Mouse (Mus musculus): ENCODE data around the gene Pgr. TPM values are rescaled to one million over a fixed set of nuclear protein-coding genes. Genes with fewer than 3 reads are reported as not detected.

Pgr gene
- polyA plus RNA-seq, 1 experiment from 2014 or later: 0.32 TPM

- no peak for ATAC-seq (ENCODE audit: insufficient read depth, low FRiP score)
- H3K9me3 ChIP-seq (replicated peaks; ENCODE audit: control insufficient read depth, low read length): no peaks in the 10 kb centered on the region
- H3K27ac ChIP-seq (ENCODE audit: low read length): no peak overlapping the region
- H3K9ac ChIP-seq (ENCODE audit: low read length): no peak overlapping the region
- no peaks in the 10 kb centered on the region for H3K4me1 ChIP-seq (ENCODE audit: control insufficient read depth, insufficient read depth, low read length)
- WGBS: 22% methylated on average over 1 of the region's 1 CpGs
- no peaks in the 10 kb centered on the region for H3K36me3 ChIP-seq (ENCODE audit: control insufficient read depth, insufficient read depth, low read length)
- H3K4me3 ChIP-seq (replicated peaks; ENCODE audit: low read length): no peak overlapping the region
- no peaks in the 10 kb centered on the region for H3K27me3 ChIP-seq (ENCODE audit: control insufficient read depth, insufficient read depth, low read length)
- H3K4me2 ChIP-seq (ENCODE audit: low read depth, low read length): no peak overlapping the region
Measured at GRCm38 (mm10) chr9:8937753-8938152, 38.1 kb downstream of the Pgr start.

DNA sequence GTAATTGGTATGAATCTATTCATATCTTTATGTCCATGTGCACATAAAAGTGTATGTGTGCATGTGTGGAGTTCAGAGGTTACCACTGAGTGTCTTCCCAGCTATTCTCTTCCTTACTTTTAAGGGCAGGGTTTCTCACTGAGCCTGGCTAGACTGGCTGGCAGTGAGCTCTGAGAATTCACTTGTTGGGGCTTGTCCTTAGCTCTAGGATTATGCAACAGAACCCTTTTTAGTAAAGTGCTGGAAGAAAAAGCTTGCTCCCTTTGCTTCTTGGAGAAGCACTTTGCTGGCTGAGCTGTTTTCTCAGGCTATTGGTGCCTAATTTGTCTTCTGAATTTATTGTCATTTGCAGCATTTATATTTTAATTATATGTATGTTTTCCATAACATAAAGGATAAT lies 53.7 kb downstream of the Pgr start:
- Histone ChIP-seq H3K9me3 (replicated peaks; ENCODE audit: control insufficient read depth, low read length) (no peaks in the 10 kb centered on the region), H3K4me1 (ENCODE audit: control insufficient read depth, insufficient read depth, low read length) (no peaks in the 10 kb centered on the region), H3K36me3 (ENCODE audit: control insufficient read depth, insufficient read depth, low read length) (no peaks in the 10 kb centered on the region), H3K27me3 (ENCODE audit: control insufficient read depth, insufficient read depth, low read length) (no peaks in the 10 kb centered on the region), H3K4me3 (replicated peaks; ENCODE audit: low read length) (no peak overlapping the region), H3K4me2 (ENCODE audit: low read depth, low read length) (no peak overlapping the region), H3K9ac (ENCODE audit: low read length) (no peak overlapping the region), H3K27ac (ENCODE audit: low read length) (no peak overlapping the region)
- ATAC-seq (ENCODE audit: insufficient read depth, low FRiP score): no peak

DNA sequence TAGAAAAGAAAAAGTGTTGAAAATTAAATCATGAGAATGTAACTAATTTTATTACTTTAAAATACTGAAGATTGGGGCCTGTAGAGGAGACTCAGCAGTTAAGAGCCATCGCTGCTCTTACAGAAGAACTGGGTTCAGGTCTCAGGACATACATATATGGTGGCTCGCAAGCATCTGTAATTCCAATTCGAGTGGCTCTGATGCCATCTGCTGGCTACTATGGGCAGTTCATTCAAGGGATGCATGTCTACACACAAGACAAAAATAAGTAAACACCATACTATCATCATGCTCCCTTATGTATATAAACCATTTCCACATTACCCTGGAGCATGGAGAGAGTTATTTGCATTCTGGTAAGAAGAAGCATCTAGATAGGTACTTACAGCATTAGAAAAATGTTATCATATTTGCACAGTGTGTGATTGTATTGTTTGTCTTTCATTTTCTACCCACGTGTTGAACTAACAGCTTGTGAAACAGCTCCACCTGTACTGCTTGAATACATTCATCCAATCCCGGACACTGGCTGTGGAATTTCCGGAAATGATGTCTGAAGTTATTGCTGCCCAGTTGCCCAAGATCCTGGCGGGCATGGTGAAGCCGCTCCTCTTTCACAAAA lies 65.0 kb downstream of the Pgr start:
- WGBS: 62% methylated on average over 8 of the region's 8 CpGs
- H3K4me2 ChIP-seq (ENCODE audit: low read depth, low read length): no peak overlapping the region
- no peaks in the 10 kb centered on the region for H3K4me1 ChIP-seq (ENCODE audit: control insufficient read depth, insufficient read depth, low read length)
- H3K27me3 ChIP-seq (ENCODE audit: control insufficient read depth, insufficient read depth, low read length): no peaks in the 10 kb centered on the region
- no peaks in the 10 kb centered on the region for H3K36me3 ChIP-seq (ENCODE audit: control insufficient read depth, insufficient read depth, low read length)
- H3K9me3 ChIP-seq (replicated peaks; ENCODE audit: control insufficient read depth, low read length): no peaks in the 10 kb centered on the region
- ATAC-seq (ENCODE audit: insufficient read depth, low FRiP score): peak; percentile 13; the same call in 1 of the 2 replicates
- H3K27ac ChIP-seq (ENCODE audit: low read length): no peak overlapping the region
- H3K4me3 ChIP-seq (replicated peaks; ENCODE audit: low read length): no peak overlapping the region
- no peak overlapping the region for H3K9ac ChIP-seq (ENCODE audit: low read length)

GRCm38 (mm10) chr9:8970240-8970639 lies 70.6 kb downstream of the Pgr start:
- Histone ChIP-seq H3K4me1 (ENCODE audit: control insufficient read depth, insufficient read depth, low read length) (no peaks in the 10 kb centered on the region), H3K4me2 (ENCODE audit: low read depth, low read length) (no peak overlapping the region), H3K4me3 (replicated peaks; ENCODE audit: low read length) (no peak overlapping the region), H3K9ac (ENCODE audit: low read length) (no peak overlapping the region), H3K27me3 (ENCODE audit: control insufficient read depth, insufficient read depth, low read length) (no peaks in the 10 kb centered on the region), H3K36me3 (ENCODE audit: control insufficient read depth, insufficient read depth, low read length) (no peaks in the 10 kb centered on the region), H3K27ac (ENCODE audit: low read length) (no peak overlapping the region), H3K9me3 (replicated peaks; ENCODE audit: control insufficient read depth, low read length) (no peaks in the 10 kb centered on the region)
- ATAC-seq (ENCODE audit: insufficient read depth, low FRiP score): peak; percentile 58; the same call in 1 of the 2 replicates
- 22% methylated on average over 7 of the region's 7 CpGs for WGBS

DNA sequence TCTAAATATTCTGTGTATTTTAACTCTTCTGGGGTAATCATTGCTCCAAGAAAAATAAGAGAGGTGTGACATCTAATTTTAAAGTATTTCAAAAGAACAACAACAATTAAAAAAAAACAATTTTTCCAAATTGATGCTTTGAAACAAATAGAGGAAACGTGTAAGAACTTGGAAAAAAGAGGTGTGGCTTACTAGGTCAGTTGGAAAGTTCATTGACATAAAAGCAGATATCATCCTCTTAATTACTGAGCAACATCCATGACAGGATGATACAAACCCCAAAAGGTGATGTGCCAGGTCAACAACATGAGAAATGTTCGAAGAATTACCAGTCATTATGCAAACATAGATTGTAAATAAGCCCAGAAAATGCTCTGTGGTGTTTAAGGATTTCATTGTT lies 71.9 kb downstream of the Pgr start, which contains the start of gene Gm16485:
Gm16485 (plus strand) TSS at position 301 of the 400 bp plus-strand sequence.
- Histone ChIP-seq H3K4me3 (replicated peaks; ENCODE audit: low read length) (no peak within 1 kb of the TSS), H3K4me2 (ENCODE audit: low read depth, low read length) (no peak within 1 kb of the TSS), H3K27me3 (ENCODE audit: control insufficient read depth, insufficient read depth, low read length) (no peaks in the 10 kb centered on the region), H3K9me3 (replicated peaks; ENCODE audit: control insufficient read depth, low read length) (no peaks in the 10 kb centered on the region), H3K36me3 (ENCODE audit: control insufficient read depth, insufficient read depth, low read length) (no peaks in the 10 kb centered on the region), H3K27ac (ENCODE audit: low read length) (no peak within 1 kb of the TSS), H3K9ac (ENCODE audit: low read length) (no peak within 1 kb of the TSS), H3K4me1 (ENCODE audit: control insufficient read depth, insufficient read depth, low read length) (no peaks in the 10 kb centered on the region)
- WGBS: 58% methylated on average over 2 of the region's 2 CpGs
- ATAC-seq (ENCODE audit: insufficient read depth, low FRiP score): no peak

- Histone ChIP-seq H3K4me3 (replicated peaks; ENCODE audit: low read length) (no peak overlapping the region), H3K4me2 (ENCODE audit: low read depth, low read length) (no peak overlapping the region), H3K27me3 (ENCODE audit: control insufficient read depth, insufficient read depth, low read length) (no peaks in the 10 kb centered on the region), H3K36me3 (ENCODE audit: control insufficient read depth, insufficient read depth, low read length) (no peaks in the 10 kb centered on the region), H3K4me1 (ENCODE audit: control insufficient read depth, insufficient read depth, low read length) (no peaks in the 10 kb centered on the region), H3K9ac (ENCODE audit: low read length) (no peak overlapping the region), H3K27ac (ENCODE audit: low read length) (no peak overlapping the region), H3K9me3 (replicated peaks; ENCODE audit: control insufficient read depth, low read length) (no peaks in the 10 kb centered on the region)
- ATAC-seq (ENCODE audit: insufficient read depth, low FRiP score): no peak
- 49% methylated on average over 2 of the region's 2 CpGs for WGBS
Measured at GRCm38 (mm10) chr9:8977775-8978174, 78.1 kb downstream of the Pgr start.

DNA sequence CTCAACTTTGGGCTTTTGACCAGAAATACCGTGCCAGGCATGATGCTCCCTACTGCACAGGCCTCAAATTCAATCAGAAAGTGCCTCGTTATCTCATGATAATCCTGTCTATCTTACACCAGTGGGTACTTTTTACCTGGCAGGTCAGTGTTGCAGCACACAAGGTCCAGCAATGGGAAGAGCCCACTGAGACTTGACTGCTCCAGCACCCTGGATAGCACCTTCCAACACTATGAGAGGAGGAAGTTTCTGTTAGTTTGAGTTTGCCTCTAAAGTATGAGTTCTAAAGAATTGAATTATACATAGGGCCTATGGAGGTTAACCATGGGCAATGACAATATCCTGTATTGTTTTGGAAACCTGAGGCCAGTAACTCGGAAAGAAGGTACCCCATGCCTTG lies 82.7 kb downstream of the Pgr start:
- H3K4me2 ChIP-seq (ENCODE audit: low read depth, low read length): no peak overlapping the region
- no peaks in the 10 kb centered on the region for H3K9me3 ChIP-seq (replicated peaks; ENCODE audit: control insufficient read depth, low read length)
- H3K4me1 ChIP-seq (ENCODE audit: control insufficient read depth, insufficient read depth, low read length): no peaks in the 10 kb centered on the region
- WGBS: 66% methylated on average over 3 of the region's 3 CpGs
- H3K9ac ChIP-seq (ENCODE audit: low read length): no peak overlapping the region
- ATAC-seq (ENCODE audit: insufficient read depth, low FRiP score): no peak; the same call in 1 of the 2 replicates
- no peaks in the 10 kb centered on the region for H3K36me3 ChIP-seq (ENCODE audit: control insufficient read depth, insufficient read depth, low read length)
- no peak overlapping the region for H3K4me3 ChIP-seq (replicated peaks; ENCODE audit: low read length)
- H3K27ac ChIP-seq (ENCODE audit: low read length): no peak overlapping the region
- H3K27me3 ChIP-seq (ENCODE audit: control insufficient read depth, insufficient read depth, low read length): no peaks in the 10 kb centered on the region

DNA sequence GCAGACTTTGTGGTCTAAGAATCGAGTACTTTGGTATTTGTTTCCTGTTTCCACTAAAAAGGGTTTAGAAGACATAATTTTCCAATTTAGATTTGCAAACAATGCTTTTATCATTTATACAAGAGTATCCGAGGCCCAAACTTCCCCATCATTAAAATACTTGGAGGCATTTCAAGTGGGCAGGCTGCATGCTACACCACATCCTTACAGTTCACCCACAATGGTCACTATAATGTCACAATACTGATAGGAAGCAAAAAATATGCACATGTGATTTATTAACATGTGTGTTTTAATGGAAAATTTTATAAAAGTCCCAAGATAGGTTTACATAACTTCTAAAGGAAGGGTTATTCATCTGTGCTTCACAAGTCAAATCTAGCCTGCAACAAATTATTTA lies 96.9 kb downstream of the Pgr start:
- no peak for ATAC-seq (ENCODE audit: insufficient read depth, low FRiP score)
- H3K27me3 ChIP-seq (ENCODE audit: control insufficient read depth, insufficient read depth, low read length): no peaks in the 10 kb centered on the region
- no peak overlapping the region for H3K9ac ChIP-seq (ENCODE audit: low read length)
- no peak overlapping the region for H3K27ac ChIP-seq (ENCODE audit: low read length)
- no peaks in the 10 kb centered on the region for H3K36me3 ChIP-seq (ENCODE audit: control insufficient read depth, insufficient read depth, low read length)
- H3K4me3 ChIP-seq (replicated peaks; ENCODE audit: low read length): no peak overlapping the region
- H3K4me2 ChIP-seq (ENCODE audit: low read depth, low read length): no peak overlapping the region
- 77% methylated on average over 2 of the region's 2 CpGs for WGBS
- H3K9me3 ChIP-seq (replicated peaks; ENCODE audit: control insufficient read depth, low read length): no peaks in the 10 kb centered on the region
- H3K4me1 ChIP-seq (ENCODE audit: control insufficient read depth, insufficient read depth, low read length): no peaks in the 10 kb centered on the region

GRCm38 (mm10) chr9:9001170-9001569 lies 101.5 kb downstream of the Pgr start:
- ATAC-seq (ENCODE audit: insufficient read depth, low FRiP score): no peak
- Histone ChIP-seq H3K27me3 (ENCODE audit: control insufficient read depth, insufficient read depth, low read length) (no peaks in the 10 kb centered on the region), H3K27ac (ENCODE audit: low read length) (no peak overlapping the region), H3K36me3 (ENCODE audit: control insufficient read depth, insufficient read depth, low read length) (peaks cover 7% of the 10 kb centered on the region; the same call in 1 of the 2 replicates), H3K9ac (ENCODE audit: low read length) (no peak overlapping the region), H3K4me1 (ENCODE audit: control insufficient read depth, insufficient read depth, low read length) (no peaks in the 10 kb centered on the region), H3K9me3 (replicated peaks; ENCODE audit: control insufficient read depth, low read length) (no peaks in the 10 kb centered on the region), H3K4me3 (replicated peaks; ENCODE audit: low read length) (no peak overlapping the region), H3K4me2 (ENCODE audit: low read depth, low read length) (no peak overlapping the region)
